In the genomic region with DNA sequence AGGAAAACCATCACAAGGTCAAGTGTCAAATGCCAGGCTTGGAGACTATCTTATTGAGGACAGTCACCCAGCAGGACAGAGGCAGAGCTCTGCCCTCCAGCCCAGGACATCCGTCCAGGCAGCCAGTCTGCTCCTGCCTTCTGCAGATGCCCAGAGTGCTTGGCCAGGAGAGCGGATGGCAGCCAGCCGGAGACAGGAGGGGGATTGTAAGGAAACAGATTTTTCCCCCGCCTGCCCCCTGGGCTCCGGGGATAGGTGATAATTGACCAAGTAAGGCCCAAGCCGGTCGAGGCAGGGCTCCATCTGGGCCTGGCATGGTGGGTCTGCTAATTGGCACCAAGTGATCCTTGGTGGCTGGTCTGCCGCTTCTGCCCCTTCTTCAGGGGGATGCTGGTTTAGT, we compare ENCODE assay signal across 12 mouse cellular contexts.
DNase-seq lines count a peak whose midpoint lies in the region; ATAC-seq and TF ChIP-seq lines count a peak whose summit lies in the region.
"Had no signal": no experiment of that assay in that cellular context is flagged by ENCODE, and none has a peak within 500 bp of the region (broad histone marks: within the 10 kb centered on the region; RNA-seq: fewer than 3 reads in every experiment).

No protein-coding gene starts in this region.

- no peaks in the 10 kb centered on the region for H3K36me3 ChIP-seq in midbrain, postnatal 0 days (ENCODE audit: insufficient read depth, low read length)
- H3K36me3 ChIP-seq in midbrain, embryonic 11.5 days (ENCODE audit: control insufficient read depth, insufficient read depth, low read length) = no peaks in the 10 kb centered on the region
- no peaks in the 10 kb centered on the region for H3K36me3 ChIP-seq in hindbrain, postnatal 0 days (ENCODE audit: insufficient read depth, low read length)
- H3K36me3 ChIP-seq: heart, embryonic 15.5 days; liver, embryonic 13.5 days had no signal

- H3K4me1 ChIP-seq in midbrain, postnatal 0 days (ENCODE audit: insufficient read depth, low read length) = no peaks in the 10 kb centered on the region; the same call in 1 of the 2 replicates
- peaks cover 23% of the 10 kb centered on the region for H3K4me1 ChIP-seq in midbrain, embryonic 11.5 days (ENCODE audit: control insufficient read depth, insufficient read depth, low read length)
- peaks cover 24% of the 10 kb centered on the region for H3K4me1 ChIP-seq in hindbrain, postnatal 0 days (ENCODE audit: insufficient read depth, low read length)
- H3K4me1 ChIP-seq: heart, embryonic 15.5 days; liver, embryonic 13.5 days had no signal

- no peak for ATAC-seq in cerebellum, adult (ENCODE audit: insufficient number of reproducible peaks, low FRiP score, low TSS enrichment)
- no peak for ATAC-seq in midbrain, postnatal 0 days (ENCODE audit: low FRiP score)
- no peak for ATAC-seq in midbrain, embryonic 11.5 days (ENCODE audit: low FRiP score)
- no peak for ATAC-seq in hindbrain, postnatal 0 days
- no peak for ATAC-seq in CD4-positive, CD25-positive, alpha-beta regulatory T cell, adult 4 months

- H3K4me2 ChIP-seq in midbrain, postnatal 0 days (ENCODE audit: low read depth, low read length, poor library complexity, severe bottlenecking) = no peak overlapping the region
- H3K4me2 ChIP-seq in midbrain, embryonic 11.5 days = no peak overlapping the region
- no peak overlapping the region for H3K4me2 ChIP-seq in hindbrain, postnatal 0 days (ENCODE audit: low read depth, low read length)
- H3K4me2 ChIP-seq: heart, embryonic 15.5 days; liver, embryonic 13.5 days had no signal

- 48% methylated on average over 8 of the region's 8 CpGs for WGBS in midbrain, postnatal 0 days
- 68% methylated on average over 8 of the region's 8 CpGs for WGBS in midbrain, embryonic 11.5 days
- 37% methylated on average over 8 of the region's 8 CpGs for WGBS in hindbrain, postnatal 0 days

- H3K27ac ChIP-seq in midbrain, postnatal 0 days (ENCODE audit: low read depth, low read length) = no peak overlapping the region
- H3K27ac ChIP-seq in midbrain, embryonic 11.5 days (ENCODE audit: low read depth, low read length) = no peak overlapping the region
- H3K27ac ChIP-seq in hindbrain, postnatal 0 days = no peak overlapping the region
- H3K27ac ChIP-seq: heart, embryonic 15.5 days; layer of hippocampus, adult 2 months; liver, embryonic 13.5 days had no signal

- no peaks in the 10 kb centered on the region for H3K9me3 ChIP-seq in midbrain, postnatal 0 days (ENCODE audit: low read length)
- no peaks in the 10 kb centered on the region for H3K9me3 ChIP-seq in midbrain, embryonic 11.5 days (ENCODE audit: control insufficient read depth, low read length)
- no peaks in the 10 kb centered on the region for H3K9me3 ChIP-seq in hindbrain, postnatal 0 days (ENCODE audit: low read length)
- H3K9me3 ChIP-seq: heart, embryonic 15.5 days; liver, embryonic 13.5 days had no signal

- H3K9ac ChIP-seq in midbrain, postnatal 0 days (replicated peaks; ENCODE audit: low read length, poor library complexity, severe bottlenecking) = no peak overlapping the region
- H3K9ac ChIP-seq in midbrain, embryonic 11.5 days (ENCODE audit: low read length) = no peak overlapping the region
- no peak overlapping the region for H3K9ac ChIP-seq in hindbrain, postnatal 0 days (replicated peaks; ENCODE audit: low read length)
- H3K9ac ChIP-seq: heart, embryonic 15.5 days; liver, embryonic 13.5 days had no signal

- no peaks in the 10 kb centered on the region for H3K27me3 ChIP-seq in midbrain, postnatal 0 days (ENCODE audit: insufficient read depth, low read length)
- no peaks in the 10 kb centered on the region for H3K27me3 ChIP-seq in midbrain, embryonic 11.5 days (ENCODE audit: control insufficient read depth, insufficient read depth, low read length)
- no peaks in the 10 kb centered on the region for H3K27me3 ChIP-seq in hindbrain, postnatal 0 days (ENCODE audit: insufficient read depth, low read length)
- H3K27me3 ChIP-seq: liver, embryonic 13.5 days had no signal

- peak; percentile 76 for DNase-seq in cerebellum, adult 11 months
- DNase-seq in midbrain, postnatal 0 days (ENCODE audit: low spot score) = peak; percentile 80
- no peak for DNase-seq in midbrain, embryonic 11.5 days (ENCODE audit: low spot score, missing footprints)
- DNase-seq in cerebellum, postnatal 4 days (ENCODE audit: low spot score in 2 of 2) = peak; percentile 54 to 80
- DNase-seq in hindbrain, postnatal 0 days (ENCODE audit: low spot score) = peak; percentile 78
- DNase-seq in gastrocnemius, adult 8-10 months (ENCODE audit: low spot score in 2 of 2) = no peak
- DNase-seq: adrenal gland, adult 8-10 months; liver, embryonic 13.5 days had no signal

- H3K4me3 ChIP-seq in midbrain, postnatal 0 days (ENCODE audit: low read depth, low read length) = no peak overlapping the region
- no peak overlapping the region for H3K4me3 ChIP-seq in midbrain, embryonic 11.5 days (ENCODE audit: low read depth, low read length)
- H3K4me3 ChIP-seq in hindbrain, postnatal 0 days (ENCODE audit: low read length) = no peak overlapping the region
- H3K4me3 ChIP-seq: heart, embryonic 15.5 days; layer of hippocampus, adult 2 months; liver, embryonic 13.5 days had no signal

- TF ChIP-seq CTCF in midbrain, postnatal 0 days (IDR thresholded peaks at IDR 0.05) = no peak
- no peak for TF ChIP-seq CTCF in hindbrain, postnatal 0 days (IDR thresholded peaks at IDR 0.05; ENCODE audit: low read depth)

Comparison
In these comparisons a context has a peak if more than half of its experiments do, and no peak if none do; other contexts are left out.
1. DNase-seq: peak in cerebellum, adult 11 months (single experiment), midbrain, postnatal 0 days (single experiment), cerebellum, postnatal 4 days (2 of 2) and hindbrain, postnatal 0 days (single experiment); none in midbrain, embryonic 11.5 days (single experiment) and gastrocnemius, adult 8-10 months (0 of 2).